Mouse (Mus musculus): Measurements from ENCODE around the gene Gpr108. TPM values are rescaled to one million over a fixed set of nuclear protein-coding genes. Genes with fewer than 3 reads are reported as not detected.

The Gpr108 gene
- polyA plus RNA-seq, 1 experiment from 2014 or later: 27.6 TPM

- no peak overlapping the region for H3K9ac ChIP-seq (replicated peaks; ENCODE audit: low read length)
- H3K9me3 ChIP-seq (replicated peaks; ENCODE audit: control insufficient read depth, low read length): no peaks in the 10 kb centered on the region
- no peak overlapping the region for H3K27ac ChIP-seq (replicated peaks; ENCODE audit: low read depth, low read length)
- DNase-seq (ENCODE audit: low spot score) (peak; percentile 17), ATAC-seq (replicated peaks; ENCODE audit: insufficient number of reproducible peaks, low FRiP score, low TSS enrichment, low read depth) (0 out of 2 replicates have a peak, but pooled peaks have one; percentile 7)
- no peaks in the 10 kb centered on the region for H3K27me3 ChIP-seq (ENCODE audit: control insufficient read depth, insufficient read depth, low read length)
- 48% methylated on average over 13 of the region's 13 CpGs for whole genome bisulfite sequencing
- H3K4me1 ChIP-seq (ENCODE audit: control insufficient read depth, insufficient read depth, low read length): no peaks in the 10 kb centered on the region
- no peaks in the 10 kb centered on the region for H3K36me3 ChIP-seq (replicated peaks; ENCODE audit: control insufficient read depth, insufficient read depth, low read depth, low read length)
- H3K4me3 ChIP-seq (ENCODE audit: low read depth, low read length): no peak overlapping the region
- H3K4me2 ChIP-seq (ENCODE audit: low read depth, low read length): no peak overlapping the region
These were observed 33.4 kb downstream of the Gpr108 start for GRCm38 (mm10) chr17:57214676-57215387.

- Histone ChIP-seq H3K4me3 (ENCODE audit: low read depth, low read length) (no peak overlapping the region), H3K27me3 (ENCODE audit: control insufficient read depth, insufficient read depth, low read length) (no peaks in the 10 kb centered on the region), H3K9ac (replicated peaks; ENCODE audit: low read length) (no peak overlapping the region), H3K36me3 (replicated peaks; ENCODE audit: control insufficient read depth, insufficient read depth, low read depth, low read length) (no peaks in the 10 kb centered on the region), H3K27ac (replicated peaks; ENCODE audit: low read depth, low read length) (no peak overlapping the region), H3K4me1 (ENCODE audit: control insufficient read depth, insufficient read depth, low read length) (no peaks in the 10 kb centered on the region), H3K4me2 (ENCODE audit: low read depth, low read length) (no peak overlapping the region), H3K9me3 (replicated peaks; ENCODE audit: control insufficient read depth, low read length) (no peaks in the 10 kb centered on the region)
- WGBS: 65% methylated on average over 9 of the region's 9 CpGs
- ATAC-seq (replicated peaks; ENCODE audit: insufficient number of reproducible peaks, low FRiP score, low TSS enrichment, low read depth) (no peak), DNase-seq (ENCODE audit: low spot score) (no peak)
These were observed 36.7 kb downstream of the Gpr108 start for GRCm38 (mm10) chr17:57211501-57211900.

- H3K4me1 ChIP-seq (ENCODE audit: control insufficient read depth, insufficient read depth, low read length): no peaks in the 10 kb centered on the region
- no peaks in the 10 kb centered on the region for H3K36me3 ChIP-seq (replicated peaks; ENCODE audit: control insufficient read depth, insufficient read depth, low read depth, low read length)
- WGBS: 81% methylated on average over 4 of the region's 4 CpGs
These were observed 38.9 kb downstream of the Gpr108 start for GRCm38 (mm10) chr17:57209330-57209729.

GRCm38 (mm10) chr17:57207938-57208337 is 40.3 kb downstream of the Gpr108 start:
- DNase-seq (ENCODE audit: low spot score) (no peak), ATAC-seq (replicated peaks; ENCODE audit: insufficient number of reproducible peaks, low FRiP score, low TSS enrichment, low read depth) (no peak)
- H3K4me2 ChIP-seq (ENCODE audit: low read depth, low read length): no peak overlapping the region
- no peaks in the 10 kb centered on the region for H3K36me3 ChIP-seq (replicated peaks; ENCODE audit: control insufficient read depth, insufficient read depth, low read depth, low read length)
- H3K27ac ChIP-seq (replicated peaks; ENCODE audit: low read depth, low read length): no peak overlapping the region
- WGBS: 91% methylated on average over 3 of the region's 3 CpGs
- H3K27me3 ChIP-seq (ENCODE audit: control insufficient read depth, insufficient read depth, low read length): no peaks in the 10 kb centered on the region
- no peaks in the 10 kb centered on the region for H3K4me1 ChIP-seq (ENCODE audit: control insufficient read depth, insufficient read depth, low read length)
- no peak overlapping the region for H3K9ac ChIP-seq (replicated peaks; ENCODE audit: low read length)
- no peak overlapping the region for H3K4me3 ChIP-seq (ENCODE audit: low read depth, low read length)
- no peaks in the 10 kb centered on the region for H3K9me3 ChIP-seq (replicated peaks; ENCODE audit: control insufficient read depth, low read length)

More at GRCm38 (mm10) chr17:57209330-57209729, 38.9 kb downstream of the Gpr108 start:
- no peak overlapping the region for H3K4me2 ChIP-seq (ENCODE audit: low read depth, low read length)
- H3K9ac ChIP-seq (replicated peaks; ENCODE audit: low read length): no peak overlapping the region
- H3K27me3 ChIP-seq (ENCODE audit: control insufficient read depth, insufficient read depth, low read length): no peaks in the 10 kb centered on the region
- H3K27ac ChIP-seq (replicated peaks; ENCODE audit: low read depth, low read length): no peak overlapping the region
- DNase-seq (ENCODE audit: low spot score) (no peak), ATAC-seq (replicated peaks; ENCODE audit: insufficient number of reproducible peaks, low FRiP score, low TSS enrichment, low read depth) (no peak)
- H3K4me3 ChIP-seq (ENCODE audit: low read depth, low read length): no peak overlapping the region
- no peaks in the 10 kb centered on the region for H3K9me3 ChIP-seq (replicated peaks; ENCODE audit: control insufficient read depth, low read length)

GRCm38 (mm10) chr17:57201841-57202724 is 46.2 kb downstream of the Gpr108 start:
- H3K9ac ChIP-seq (replicated peaks; ENCODE audit: low read length): no peak overlapping the region
- WGBS: 86% methylated on average over 10 of the region's 10 CpGs
- H3K9me3 ChIP-seq (replicated peaks; ENCODE audit: control insufficient read depth, low read length): no peaks in the 10 kb centered on the region
- no peak overlapping the region for H3K4me2 ChIP-seq (ENCODE audit: low read depth, low read length)
- H3K36me3 ChIP-seq (replicated peaks; ENCODE audit: control insufficient read depth, insufficient read depth, low read depth, low read length): no peaks in the 10 kb centered on the region
- DNase-seq (ENCODE audit: low spot score): no peak
- ATAC-seq (replicated peaks; ENCODE audit: insufficient number of reproducible peaks, low FRiP score, low TSS enrichment, low read depth): no peak
- H3K27ac ChIP-seq (replicated peaks; ENCODE audit: low read depth, low read length): no peak overlapping the region
- no peaks in the 10 kb centered on the region for H3K27me3 ChIP-seq (ENCODE audit: control insufficient read depth, insufficient read depth, low read length)
- H3K4me1 ChIP-seq (ENCODE audit: control insufficient read depth, insufficient read depth, low read length): no peaks in the 10 kb centered on the region
- H3K4me3 ChIP-seq (ENCODE audit: low read depth, low read length): no peak overlapping the region

- WGBS: 84% methylated on average over 3 of the region's 3 CpGs
- DNase-seq (ENCODE audit: low spot score): no peak
- Histone ChIP-seq H3K4me3 (ENCODE audit: low read depth, low read length) (no peak overlapping the region), H3K9ac (replicated peaks; ENCODE audit: low read length) (no peak overlapping the region), H3K27ac (replicated peaks; ENCODE audit: low read depth, low read length) (no peak overlapping the region), H3K4me2 (ENCODE audit: low read depth, low read length) (no peak overlapping the region), H3K4me1 (ENCODE audit: control insufficient read depth, insufficient read depth, low read length) (no peaks in the 10 kb centered on the region), H3K36me3 (replicated peaks; ENCODE audit: control insufficient read depth, insufficient read depth, low read depth, low read length) (no peaks in the 10 kb centered on the region), H3K9me3 (replicated peaks; ENCODE audit: control insufficient read depth, low read length) (no peaks in the 10 kb centered on the region), H3K27me3 (ENCODE audit: control insufficient read depth, insufficient read depth, low read length) (no peaks in the 10 kb centered on the region)
- no peak for ATAC-seq (replicated peaks; ENCODE audit: insufficient number of reproducible peaks, low FRiP score, low TSS enrichment, low read depth)
These were observed 50.0 kb downstream of the Gpr108 start for GRCm38 (mm10) chr17:57198252-57198651.

GRCm38 (mm10) chr17:57195326-57196010 is 52.8 kb downstream of the Gpr108 start:
- ATAC-seq (replicated peaks; ENCODE audit: insufficient number of reproducible peaks, low FRiP score, low TSS enrichment, low read depth): no peak
- H3K36me3 ChIP-seq (replicated peaks; ENCODE audit: control insufficient read depth, insufficient read depth, low read depth, low read length): no peaks in the 10 kb centered on the region
- 81% methylated on average over 8 of the region's 8 CpGs for WGBS

More at GRCm38 (mm10) chr17:57195326-57196010, 52.8 kb downstream of the Gpr108 start:
- DNase-seq (ENCODE audit: low spot score): peak; percentile 8
- Histone ChIP-seq H3K27me3 (ENCODE audit: control insufficient read depth, insufficient read depth, low read length) (no peaks in the 10 kb centered on the region), H3K27ac (replicated peaks; ENCODE audit: low read depth, low read length) (no peak overlapping the region), H3K9me3 (replicated peaks; ENCODE audit: control insufficient read depth, low read length) (no peaks in the 10 kb centered on the region), H3K4me3 (ENCODE audit: low read depth, low read length) (no peak overlapping the region), H3K4me1 (ENCODE audit: control insufficient read depth, insufficient read depth, low read length) (no peaks in the 10 kb centered on the region), H3K9ac (replicated peaks; ENCODE audit: low read length) (no peak overlapping the region), H3K4me2 (ENCODE audit: low read depth, low read length) (no peak overlapping the region)
